Mouse (Mus musculus) heart, postnatal 25 days (tissue): ENCODE results near the gene Arpc4. TPM values are rescaled to one million over a fixed set of nuclear protein-coding genes. Genes with fewer than 3 reads are reported as not detected.

ENCODE experiments used
- DNase-seq: peaks from one replicate; pipeline ENCODE4 v3.0.0; 2022; ENCODE audit warnings: low spot score
- intact Hi-C: fragments of 180-260 bp; cut with DNase I; formaldehyde crosslinking; loops from one replicate; pipeline ENCODE4 v1.15.1; 2025
- total RNA-seq, 2 experiments: library from RNA; stranded (reverse); gene quantifications; 2 replicates each; pipeline ENCODE4 v1.2.3; 2021

Gene Arpc4
- total RNA-seq, 2 experiments from 2014 or later, result 66.4 to 74.2 TPM

DNA sequence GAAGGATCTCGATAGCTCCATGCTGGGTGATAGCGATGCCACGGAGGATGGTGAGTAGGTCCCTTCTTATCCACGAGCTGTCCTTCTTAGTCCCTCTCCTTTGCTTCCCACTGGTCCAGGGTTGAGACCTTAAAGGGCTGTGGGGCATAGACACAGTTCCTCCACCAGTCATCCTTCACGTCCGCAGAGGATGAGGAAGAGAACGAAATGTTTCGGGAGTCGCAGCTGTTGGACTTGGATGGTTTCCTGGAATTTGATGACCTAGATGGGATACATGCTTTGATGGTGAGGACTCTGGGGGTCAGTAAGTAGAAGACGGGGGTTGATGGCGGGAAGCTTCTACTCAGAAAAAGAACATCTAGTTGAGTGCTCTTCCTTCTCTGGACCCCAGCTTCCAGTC is 16.9 kb downstream of the Arpc4 start:
- intact Hi-C loops, result no loop called here
- no peak for DNase-seq

DNA sequence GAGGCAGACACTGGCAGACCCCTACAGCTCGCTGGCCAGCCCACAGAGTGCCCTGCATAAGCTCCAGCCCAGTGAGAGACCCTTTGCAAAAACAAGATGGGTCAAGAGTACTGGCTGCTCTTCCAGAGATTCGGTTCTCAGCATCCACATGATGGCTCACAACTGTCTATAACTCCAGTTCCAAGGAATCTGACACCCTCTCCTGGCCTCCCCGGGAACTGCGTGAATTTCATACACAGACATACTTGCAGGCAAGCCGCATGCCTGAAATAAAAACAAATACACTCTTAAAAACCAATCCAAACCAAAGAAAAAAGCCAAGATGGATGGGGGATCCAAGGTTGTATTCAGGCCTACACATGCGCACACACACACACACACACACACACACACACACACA is 17.6 kb downstream of the Arpc4 start:
- DNase-seq, result no peak
- intact Hi-C loops, result no loop called here

DNA sequence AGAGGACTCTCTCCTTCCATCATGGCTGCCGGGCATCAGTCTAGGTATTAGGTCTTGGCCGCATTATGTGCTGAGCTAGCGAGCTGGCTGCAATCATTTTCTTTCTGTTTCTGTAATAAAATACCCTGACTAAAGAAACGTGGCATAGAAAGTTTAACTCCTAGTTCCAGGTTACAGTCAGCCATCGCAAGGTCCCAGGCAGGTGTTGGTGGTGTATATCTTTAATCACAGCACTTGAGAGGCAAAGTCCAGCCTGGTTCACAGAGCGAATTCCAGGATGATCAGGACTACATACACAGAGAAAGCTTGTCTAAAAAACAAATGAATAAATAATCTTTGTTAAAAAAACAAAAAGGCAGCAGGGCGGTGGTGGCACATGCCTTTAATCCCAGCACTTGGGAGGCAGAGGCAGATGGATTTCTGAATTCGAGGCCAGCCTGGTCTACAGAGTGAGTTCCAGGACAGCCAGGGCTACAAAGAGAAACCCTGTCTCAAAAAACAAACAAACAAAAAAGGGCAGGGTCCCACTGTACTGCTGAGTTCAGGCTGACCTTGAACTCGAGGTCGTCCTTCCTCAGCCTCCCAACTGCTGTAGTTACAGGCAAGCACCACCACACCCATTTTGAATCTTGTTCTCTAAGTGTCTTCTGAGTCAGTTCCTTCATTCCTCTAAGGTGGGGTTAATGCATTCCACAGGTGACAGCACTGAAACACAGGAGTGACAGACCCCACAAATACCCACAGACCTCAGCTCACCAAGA is 18.5 kb downstream of the Arpc4 start:
- intact Hi-C loops, result no loop called here
- no peak for DNase-seq

DNA sequence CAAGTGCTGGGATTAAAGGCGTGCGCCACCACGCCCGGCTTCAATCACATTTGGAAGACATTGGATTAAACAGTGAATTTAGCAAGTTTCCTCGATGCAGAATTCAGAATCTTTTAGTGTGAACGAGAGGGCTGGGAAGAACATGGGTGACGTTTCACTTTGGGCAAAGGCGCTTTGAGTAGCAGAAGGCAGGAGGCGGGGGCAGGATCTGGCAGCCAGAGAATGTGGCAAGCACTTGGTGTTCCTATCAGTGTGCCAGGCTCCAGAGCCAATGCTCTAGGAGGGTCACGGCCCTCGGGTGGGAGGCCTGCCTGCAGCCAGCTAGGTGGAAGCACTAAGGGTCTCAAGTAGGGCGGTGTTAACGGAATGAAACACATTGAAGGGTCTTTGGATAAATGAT is 24.2 kb downstream of the Arpc4 start:
- intact Hi-C loops, result no loop called here
- no peak for DNase-seq

DNA sequence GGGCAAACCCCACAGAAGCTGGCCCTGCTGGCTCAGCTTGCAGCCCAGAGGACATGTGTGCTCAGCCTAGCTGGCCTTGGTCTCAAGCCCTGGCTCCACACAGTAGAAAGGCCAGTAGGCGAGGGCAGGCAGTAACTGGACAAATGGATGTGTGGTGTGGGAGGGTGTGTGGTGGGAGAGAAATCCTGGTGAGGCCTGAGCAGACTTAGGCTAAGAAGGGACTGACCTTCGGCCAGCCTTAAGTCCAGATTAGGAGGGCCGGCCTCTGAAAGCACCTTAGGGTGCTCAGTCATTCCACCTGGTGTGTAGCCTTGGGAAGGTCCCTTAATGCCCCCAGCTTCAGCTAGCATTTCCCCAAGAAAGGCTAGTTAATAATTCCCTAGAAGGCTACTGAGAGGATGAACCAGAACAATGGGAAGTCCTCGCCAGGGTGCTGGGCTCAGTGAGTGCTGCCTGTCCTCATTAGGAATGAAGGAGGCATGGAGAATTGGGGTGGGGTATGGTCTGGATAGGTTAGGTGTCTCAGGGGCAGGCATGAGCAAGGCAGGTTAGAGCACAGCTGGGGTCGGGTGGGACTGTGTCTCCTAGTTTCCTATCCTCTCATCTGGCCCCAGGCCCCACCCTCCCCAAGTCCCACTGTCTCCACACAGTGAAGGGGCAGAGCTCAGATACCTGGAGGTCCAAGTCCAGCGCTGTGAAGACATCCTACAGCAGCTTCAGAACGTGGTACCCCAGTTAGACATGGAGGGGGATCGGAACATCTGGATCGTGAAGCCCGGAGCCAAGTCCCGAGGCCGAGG is 26.9 kb downstream of the Arpc4 start:
- intact Hi-C loops, result no loop called here
- no peak for DNase-seq

DNA sequence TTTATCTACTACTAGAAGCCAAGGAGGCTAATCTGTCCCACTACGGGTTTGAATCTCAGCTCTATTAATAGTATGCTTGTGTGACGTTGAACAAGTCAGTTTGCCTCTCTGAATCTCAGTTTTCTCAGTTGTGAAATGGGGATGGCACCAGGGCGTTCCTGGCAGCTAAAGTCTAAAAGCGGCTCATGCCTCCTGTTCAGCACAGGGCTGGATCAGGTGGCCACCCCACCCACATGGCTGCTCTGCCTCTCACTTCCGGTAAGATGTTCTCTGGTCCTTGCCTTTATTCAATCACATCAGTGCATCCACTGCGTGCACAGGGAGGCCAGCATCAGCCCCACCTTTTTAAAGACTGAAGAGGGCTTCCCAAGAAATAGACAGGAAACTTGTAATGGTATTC is 27.6 kb downstream of the Arpc4 start:
- intact Hi-C loops, result no loop called here
- DNase-seq, result no peak

DNA sequence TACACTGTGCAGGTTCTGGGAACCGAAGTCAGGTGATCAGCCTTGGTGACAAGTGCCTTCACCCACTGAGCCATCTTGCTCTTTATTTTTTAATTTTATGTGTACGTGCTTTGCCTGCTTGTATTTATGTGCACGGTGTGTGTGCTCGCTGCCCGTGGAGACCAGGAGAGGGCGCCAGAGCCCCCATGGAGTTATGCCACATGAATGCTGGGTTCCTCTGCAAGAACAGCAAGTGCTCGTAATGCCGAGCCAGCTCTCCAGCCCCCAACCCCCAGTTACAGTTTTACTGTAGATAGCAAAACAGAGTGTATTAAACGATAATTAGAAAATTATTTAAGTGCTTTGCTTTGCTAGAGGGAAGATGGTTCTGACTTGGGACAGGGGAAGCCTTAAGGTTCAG is 28.8 kb downstream of the Arpc4 start:
- intact Hi-C loops, result no loop called here
- DNase-seq, result no peak

DNA sequence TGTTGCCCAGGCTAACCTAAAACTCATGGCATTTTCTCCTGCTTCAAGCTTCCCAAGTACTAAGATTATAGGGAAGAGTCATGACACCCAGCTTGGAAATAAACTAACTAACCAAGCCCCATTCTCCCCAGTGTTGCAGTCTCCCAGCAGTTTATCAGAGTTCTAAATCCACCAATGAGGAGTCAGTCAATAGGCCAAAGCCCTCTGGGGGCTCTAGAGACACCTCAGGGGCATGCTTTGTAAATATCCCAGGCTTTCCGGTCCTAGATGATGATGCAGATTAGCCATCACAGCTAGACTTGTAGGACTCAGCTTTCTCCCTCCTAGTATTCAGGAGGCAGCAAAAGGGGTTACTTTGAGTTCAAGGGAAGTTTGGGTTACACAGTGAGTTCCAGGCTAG is 32.1 kb downstream of the Arpc4 start:
- intact Hi-C loops, result no loop called here
- DNase-seq, result no peak

DNA sequence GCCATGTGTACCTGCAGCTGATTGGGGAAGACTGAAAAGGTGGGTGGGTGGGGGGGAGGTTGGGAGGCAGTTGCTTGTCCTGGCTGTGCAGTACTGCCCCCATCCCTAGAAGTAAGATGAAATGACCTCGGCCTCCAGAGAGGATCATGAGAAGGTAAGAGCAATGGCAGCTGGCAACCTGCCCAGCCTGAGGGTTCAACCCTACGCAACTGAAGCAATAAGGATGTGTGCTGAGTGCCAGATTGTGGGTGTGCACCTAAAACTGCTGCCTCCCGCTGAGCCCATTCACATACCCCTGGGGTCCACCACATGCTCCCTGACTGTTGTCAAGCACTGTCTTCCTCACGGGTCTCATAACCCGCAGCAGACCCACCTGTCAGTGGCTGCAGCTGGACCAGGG is 38.5 kb downstream of the Arpc4 start:
- no peak for DNase-seq
- intact Hi-C loops, result no loop called here

DNA sequence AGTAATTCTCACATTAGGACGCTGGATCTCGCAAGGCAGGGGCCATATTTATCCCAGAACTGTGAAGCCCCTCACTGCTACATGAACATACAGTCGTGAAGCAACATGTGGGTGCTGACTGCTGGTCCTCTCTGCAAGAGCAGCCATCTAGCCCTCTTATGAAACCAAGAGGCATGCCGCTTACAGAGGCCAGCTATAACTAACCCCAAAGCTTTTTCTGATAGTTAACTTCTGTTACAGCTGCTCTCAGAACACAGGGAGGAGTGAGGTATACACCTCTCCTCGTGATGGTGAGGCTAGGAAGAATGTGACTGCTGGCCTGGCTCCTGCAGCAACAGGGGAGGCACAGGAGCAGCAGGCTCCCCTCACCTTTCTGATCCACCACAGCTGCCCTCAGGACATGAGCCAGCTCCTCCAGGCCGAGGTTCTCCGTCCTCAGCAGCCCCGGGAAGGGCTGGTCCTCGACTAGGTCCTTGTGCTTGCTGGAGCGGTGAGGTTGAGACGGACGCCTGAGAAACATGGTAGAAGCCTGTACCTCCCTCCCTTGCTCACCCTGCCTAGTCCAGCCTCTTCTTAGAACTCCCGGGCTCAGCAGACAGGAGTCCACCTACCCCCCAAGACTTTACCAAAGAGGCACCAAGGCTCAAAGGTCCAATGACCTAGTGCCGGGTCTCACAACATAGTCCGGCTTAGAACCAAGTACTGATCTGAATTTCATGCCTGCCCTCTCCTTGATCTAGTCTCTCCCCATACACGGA is 40.7 kb downstream of the Arpc4 start:
- no peak for DNase-seq
- intact Hi-C loops, result no loop called here

DNA sequence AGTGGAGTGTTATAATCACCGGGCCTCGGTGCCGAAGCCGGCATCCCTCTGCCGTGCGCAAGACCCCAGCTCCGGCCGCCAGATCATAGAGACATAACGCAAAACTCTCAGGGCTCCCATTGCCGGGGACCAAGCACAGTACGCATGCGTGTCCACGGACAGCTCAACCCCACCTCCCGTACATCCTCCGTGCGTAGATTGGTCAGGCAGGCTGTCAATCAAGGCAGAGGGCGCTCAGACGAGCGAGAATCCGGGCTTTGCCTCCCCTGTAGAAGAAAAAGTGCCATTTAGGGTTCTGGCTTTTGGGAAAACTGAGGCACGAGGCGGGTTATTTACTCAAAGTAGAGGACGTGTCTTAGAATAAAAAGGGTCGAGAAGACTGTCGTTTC is 41.3 kb downstream of the Arpc4 start, which contains the start of gene Rpusd3:
Rpusd3 (minus strand) TSS at position 142 of the 389 bp plus-strand sequence.
- intact Hi-C loops, result no loop called here

DNA sequence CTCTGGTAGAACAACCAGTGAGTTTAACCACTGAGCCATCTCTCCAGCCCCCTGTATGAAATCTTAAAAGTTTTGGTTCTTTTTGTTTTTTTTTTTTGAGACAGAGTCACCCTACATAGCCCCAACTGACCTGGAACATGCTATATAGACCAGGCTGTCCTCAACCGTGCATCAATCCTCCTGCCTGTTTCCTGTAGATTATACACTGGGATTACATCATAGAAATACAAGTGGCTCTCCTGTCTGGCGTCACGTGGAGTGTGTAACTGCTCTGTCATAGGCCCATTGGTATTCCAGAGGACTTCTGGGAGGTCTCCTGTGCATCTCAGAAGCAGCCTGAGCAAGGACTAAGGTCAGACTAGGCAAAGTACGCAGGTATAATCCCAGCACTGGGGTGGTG is 45.1 kb downstream of the Arpc4 start:
- no peak for DNase-seq
- intact Hi-C loops, result no loop called here

More for the DNA sequence above, 41.3 kb downstream of the Arpc4 start, which contains the start of gene Rpusd3:
- peak; percentile 94 for DNase-seq

DNA sequence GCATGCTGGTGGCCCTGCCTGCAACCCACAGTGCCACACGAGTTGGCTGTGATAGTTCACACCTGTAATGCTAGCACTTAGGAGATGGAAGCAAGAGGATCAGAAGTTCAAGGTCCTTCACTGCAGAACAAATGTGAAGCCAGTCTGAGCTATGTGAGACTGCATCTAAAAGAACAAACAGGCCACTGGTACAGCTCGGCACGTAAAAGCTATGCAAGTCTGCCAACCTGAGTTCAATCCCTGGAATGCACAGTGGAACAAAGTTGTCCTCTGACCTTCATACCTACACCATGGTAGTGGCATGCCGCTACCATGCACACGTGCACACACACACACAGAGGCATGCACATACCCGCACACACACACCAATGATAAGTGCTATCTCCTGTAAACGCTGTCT is 46.3 kb downstream of the Arpc4 start:
- DNase-seq, result no peak
- intact Hi-C loops, result no loop called here

DNA sequence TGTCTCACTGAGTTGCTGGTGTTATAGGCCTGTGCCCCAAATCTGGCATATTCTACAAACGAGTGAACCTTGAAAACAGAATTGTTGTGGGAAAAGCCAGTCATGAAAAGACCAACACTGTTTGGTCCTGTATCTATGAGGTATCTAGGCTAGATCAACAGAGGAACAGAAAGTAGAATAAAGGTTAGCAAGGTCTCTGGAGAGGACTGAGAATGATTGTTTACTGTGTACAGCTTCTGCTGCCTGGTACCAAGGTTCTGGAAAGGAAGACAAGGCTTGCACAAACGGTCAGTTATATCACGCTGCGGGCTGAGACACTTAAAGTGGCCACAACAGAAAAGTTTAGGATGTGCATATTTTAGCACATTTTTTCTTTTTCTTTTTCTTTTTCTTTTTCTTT is 48.8 kb downstream of the Arpc4 start:
- intact Hi-C loops, result no loop called here
- no peak for DNase-seq

DNA sequence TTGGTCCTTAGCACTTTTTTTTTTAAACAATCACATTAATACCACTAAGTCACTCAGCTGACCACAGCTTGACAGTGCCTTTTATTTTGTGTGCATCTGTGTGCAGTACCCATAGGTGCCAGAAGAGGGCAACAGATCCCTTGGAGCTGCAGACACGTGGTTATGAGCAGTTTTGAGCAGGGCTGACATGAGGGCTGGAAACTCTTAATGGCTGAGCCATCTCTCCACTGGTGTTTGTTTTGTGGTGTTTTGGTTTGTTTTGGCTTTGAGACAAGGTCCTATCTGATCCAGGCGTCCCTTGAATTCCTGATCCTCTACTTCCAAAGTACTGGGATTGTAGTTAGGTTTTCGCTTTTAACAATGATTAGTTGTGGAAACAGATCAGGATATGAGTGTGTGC is 49.5 kb downstream of the Arpc4 start:
- no peak for DNase-seq
- intact Hi-C loops, result no loop called here

DNA sequence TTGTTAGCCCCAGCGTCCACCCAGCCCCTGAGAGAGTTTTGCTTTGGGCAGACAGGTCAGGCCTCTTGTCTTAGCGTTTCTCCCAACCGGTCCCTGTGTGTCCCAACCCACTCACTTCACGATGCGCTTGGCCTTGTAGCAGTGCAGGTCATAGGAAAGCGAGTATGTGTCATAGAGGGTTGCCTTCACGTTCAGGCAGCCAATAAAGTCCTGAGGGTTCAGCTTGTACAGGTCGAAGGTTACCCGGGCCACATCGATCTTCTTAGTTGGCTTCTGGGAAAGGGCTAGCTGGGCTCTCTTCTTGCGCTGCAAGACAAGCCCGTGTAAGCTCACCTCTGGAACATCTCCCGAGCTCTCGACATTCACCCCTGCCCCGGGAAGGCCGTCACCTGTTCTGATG is 50.1 kb downstream of the Arpc4 start:
- intact Hi-C loops, result no loop called here
- DNase-seq, result no peak

DNA sequence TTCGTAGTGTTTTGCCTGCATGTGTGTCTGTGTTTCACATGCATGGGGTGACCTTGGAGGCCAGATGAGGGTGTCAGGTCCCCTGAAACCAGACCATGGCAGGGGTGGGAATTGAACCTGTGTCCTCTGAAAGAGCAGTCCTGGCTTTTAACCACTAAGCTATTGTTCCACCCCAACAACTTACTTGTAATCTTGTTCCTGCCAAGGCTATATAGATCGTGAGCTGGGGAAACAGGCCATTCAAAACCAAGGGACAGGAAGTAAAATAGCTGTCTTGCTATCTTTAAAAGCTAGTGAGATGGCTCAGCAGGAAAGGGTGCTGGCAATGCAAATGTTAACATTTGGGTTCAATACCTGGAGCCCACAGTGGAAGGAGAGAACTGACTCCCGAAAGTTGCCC is 52.0 kb downstream of the Arpc4 start:
- no peak for DNase-seq
- intact Hi-C loops, result no loop called here

DNA sequence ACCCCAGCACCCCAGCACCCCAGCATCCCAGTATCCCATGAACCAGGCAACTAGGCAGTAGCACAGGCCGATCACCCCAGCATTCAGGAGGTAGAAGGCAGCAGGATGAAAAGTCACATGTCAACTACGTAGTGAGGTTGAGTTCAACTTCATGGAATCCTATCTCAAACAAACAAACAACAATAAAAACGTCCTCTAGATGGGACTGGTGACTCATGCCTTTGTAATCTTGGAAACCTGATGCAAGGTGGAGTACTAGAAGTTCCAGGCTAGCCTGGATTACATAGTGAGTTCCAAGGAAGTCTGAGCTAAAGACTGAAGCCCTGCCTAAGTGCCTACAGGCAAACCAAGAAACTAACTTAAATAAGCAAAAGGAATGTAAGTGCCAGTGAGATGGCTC is 52.9 kb downstream of the Arpc4 start:
- intact Hi-C loops, result no loop called here
- no peak for DNase-seq

DNA sequence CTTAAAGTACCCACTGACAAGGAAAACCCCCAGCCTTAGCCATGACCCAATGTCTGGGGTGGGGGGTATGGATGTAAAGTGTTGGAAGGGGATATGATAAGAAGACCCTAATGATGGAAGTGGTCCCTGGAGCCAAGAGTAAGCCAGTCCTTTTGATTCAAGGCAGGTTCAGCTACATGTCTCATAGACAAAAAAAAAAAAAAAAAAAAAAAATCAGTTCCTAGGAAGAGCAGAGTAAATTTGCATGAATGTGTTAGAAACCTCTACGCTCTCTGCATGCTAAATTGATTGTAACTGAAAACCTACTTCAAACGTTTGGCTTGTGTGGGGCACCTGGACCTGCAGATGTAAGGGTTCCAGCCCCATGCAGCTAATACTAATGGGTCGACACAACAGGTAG is 53.9 kb downstream of the Arpc4 start:
- DNase-seq, result no peak
- intact Hi-C loops, result no loop called here

DNA sequence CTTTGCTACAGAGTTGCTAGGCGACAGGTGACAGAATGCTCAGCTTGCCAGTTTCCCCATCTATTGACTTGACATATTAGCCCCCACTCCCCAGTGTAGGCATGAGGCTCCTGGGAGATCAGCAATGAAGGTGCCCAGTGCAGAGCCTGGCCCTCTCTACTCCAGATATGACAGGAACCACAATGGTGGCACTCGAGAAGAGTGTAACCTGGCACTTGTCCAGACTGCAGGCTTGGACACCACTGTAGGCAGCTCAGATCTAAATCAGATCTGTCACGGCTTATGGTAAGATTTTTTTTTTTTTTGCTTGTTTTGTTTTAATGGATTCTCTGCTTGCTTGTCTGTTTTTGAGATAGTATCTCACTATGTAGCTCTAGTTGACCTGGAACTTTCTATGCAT is 55.7 kb downstream of the Arpc4 start:
- intact Hi-C loops, result no loop called here
- no peak for DNase-seq

DNA sequence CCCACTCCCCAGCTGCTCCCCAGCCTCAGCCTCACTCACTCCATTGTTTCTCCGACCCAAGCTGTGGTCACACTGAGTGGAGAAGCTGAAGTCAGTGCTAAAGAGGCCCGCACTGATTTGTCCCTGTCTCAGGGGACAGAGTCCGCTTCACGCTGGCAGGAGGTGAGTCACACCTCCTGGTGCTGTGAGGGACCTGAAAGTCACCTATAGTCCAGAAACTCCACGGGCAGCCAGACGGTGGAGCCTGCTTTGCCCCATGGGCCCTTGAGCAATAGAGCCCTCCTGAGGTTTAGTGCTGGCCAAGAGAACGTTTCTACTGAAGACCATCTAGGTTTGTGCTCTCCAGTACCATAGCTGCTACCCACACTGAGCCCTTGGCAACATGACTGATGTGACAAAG is 56.8 kb downstream of the Arpc4 start:
- intact Hi-C loops, result no loop called here
- no peak for DNase-seq
